Mouse (Mus musculus) ES-Bruce4 (cell line): ENCODE data around the gene Akap5. TPM values are rescaled to one million over a fixed set of nuclear protein-coding genes. Genes with fewer than 3 reads are reported as not detected.

Experiments
- H3K27ac ChIP-seq: 2 replicates; pipeline ENCODE4 v1.5.1; 2012; ENCODE audit warnings: low read length, inconsistent platforms; ENCODE audit not compliant: insufficient read depth
- H3K27me3 ChIP-seq: 2 replicates; pipeline ENCODE4 v1.6.1; 2012; ENCODE audit warnings: mild to moderate bottlenecking, low read length, inconsistent platforms; ENCODE audit not compliant: control insufficient read depth, poor library complexity, insufficient read depth, severe bottlenecking
- H3K36me3 ChIP-seq: 2 replicates; pipeline ENCODE4 v1.6.1; 2012; ENCODE audit warnings: inconsistent platforms, mild to moderate bottlenecking, low read length, moderate library complexity; ENCODE audit not compliant: control insufficient read depth, poor library complexity, insufficient read depth, severe bottlenecking
- H3K4me1 ChIP-seq: one replicate; pipeline ENCODE4 v1.8.1; 2011; ENCODE audit warnings: low read length; ENCODE audit not compliant: control insufficient read depth, insufficient read depth
- H3K4me3 ChIP-seq: 2 replicates; pipeline ENCODE4 v1.5.1; 2011; ENCODE audit warnings: low read depth, mild to moderate bottlenecking, low read length
- H3K9ac ChIP-seq: 2 replicates; pipeline ENCODE4 v1.6.1; 2012; ENCODE audit warnings: low read depth, mild to moderate bottlenecking, inconsistent platforms; ENCODE audit not compliant: poor library complexity, severe bottlenecking
- H3K9me3 ChIP-seq: replicated peaks from 2 replicates; pipeline ENCODE4 v1.6.1; 2012; ENCODE audit warnings: mild to moderate bottlenecking, low read length, inconsistent platforms; ENCODE audit not compliant: control insufficient read depth, poor library complexity, insufficient read depth, severe bottlenecking
- CTCF ChIP-seq: IDR thresholded peaks from one replicate; pipeline ENCODE4 v1.8.1; 2011; ENCODE audit warnings: low read depth, low read length
- EP300 ChIP-seq: IDR thresholded peaks from 2 replicates; pipeline ENCODE4 v1.6.1; 2011; ENCODE audit warnings: low read depth, low read length; ENCODE audit not compliant: insufficient read depth
- POLR2A ChIP-seq: IDR thresholded peaks from one replicate; pipeline ENCODE4 v1.8.1; 2011; ENCODE audit warnings: low read length; ENCODE audit not compliant: insufficient read depth
- polyA plus RNA-seq: library from polyadenylated mRNA; stranded (reverse); fragments of >200 nt; gene quantifications from 2 replicates; pipeline ENCODE4 v1.2.4, GENCODE M21; 2011; ENCODE audit warnings: low read depth; ENCODE audit not compliant: missing spikeins, insufficient read depth, insufficient read length

Gene Akap5
- polyA plus RNA-seq, 1 experiment, result 11.1 TPM

DNA sequence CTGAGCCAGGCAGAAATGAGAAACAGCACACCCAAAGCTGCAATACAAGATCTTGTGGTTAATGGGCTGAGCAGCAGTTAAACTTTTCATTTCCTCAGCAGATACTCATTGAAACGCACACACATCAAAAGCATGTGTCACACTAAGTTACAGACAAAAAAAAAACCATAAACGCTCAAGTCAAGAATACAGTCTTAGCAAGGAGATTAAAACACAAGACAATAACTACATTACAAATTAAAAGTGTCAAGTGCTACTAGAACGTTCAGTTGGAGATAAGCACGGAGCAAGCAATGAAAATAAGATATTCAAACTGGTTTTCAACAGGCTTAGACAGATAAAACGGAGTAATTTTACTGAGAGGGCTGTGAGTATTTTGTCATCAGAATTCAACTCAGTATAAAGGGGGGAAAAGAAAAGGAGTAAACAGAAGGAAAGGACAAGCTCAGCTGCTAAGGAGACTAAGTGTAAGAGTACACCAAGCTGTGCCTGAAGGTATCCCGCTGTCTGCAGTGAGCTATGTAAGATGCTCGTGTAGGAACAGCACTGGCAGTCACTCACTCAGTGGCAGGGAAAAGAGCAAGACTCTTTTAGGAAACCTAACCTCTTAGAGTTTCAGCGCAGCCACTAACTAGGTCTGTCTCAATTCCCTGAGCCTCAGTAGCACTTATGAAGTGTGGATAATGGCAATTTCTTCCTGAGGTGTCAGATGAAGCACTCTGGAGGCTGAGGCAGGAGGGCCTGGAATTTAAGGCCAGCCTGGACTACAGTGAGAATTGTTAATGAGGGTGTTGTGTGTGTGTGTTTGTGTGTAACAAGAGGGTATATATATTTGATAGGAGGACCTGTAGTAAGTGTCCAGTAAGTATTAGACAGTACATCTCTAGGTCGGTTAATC, 37.0 kb downstream of the Akap5 start:
- H3K27me3 ChIP-seq, result no peaks in the 10 kb centered on the region
- TF ChIP-seq POLR2A (no peak), CTCF (no peak), EP300 (no peak)
- no peak overlapping the region for H3K4me3 ChIP-seq
- no peaks in the 10 kb centered on the region for H3K4me1 ChIP-seq
- H3K36me3 ChIP-seq, result peaks cover 2% of the 10 kb centered on the region
- no peak overlapping the region for H3K9ac ChIP-seq
- H3K9me3 ChIP-seq, result no peaks in the 10 kb centered on the region
- no peak overlapping the region for H3K27ac ChIP-seq

DNA sequence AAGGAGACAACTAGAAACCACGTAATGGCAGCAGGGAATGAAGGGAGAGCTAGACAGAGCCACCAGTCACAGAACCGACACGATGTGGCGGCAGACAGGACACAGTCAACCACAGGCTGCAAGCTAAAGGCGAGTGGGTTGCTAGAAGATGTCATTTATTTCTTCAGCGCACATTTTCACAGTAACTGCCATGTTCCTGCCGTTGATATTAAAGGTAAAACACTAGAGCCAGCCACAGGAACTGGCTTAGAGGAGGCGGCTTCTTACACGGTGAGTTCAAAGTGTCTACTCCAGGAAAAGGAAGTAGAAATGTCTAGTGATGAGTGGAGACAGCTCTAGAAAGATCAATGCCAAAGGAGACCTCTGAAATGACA, 37.6 kb downstream of the Akap5 start:
- Histone ChIP-seq H3K36me3 (peaks cover 2% of the 10 kb centered on the region; the same call in 1 of the 2 replicates), H3K27me3 (no peaks in the 10 kb centered on the region), H3K4me1 (no peaks in the 10 kb centered on the region), H3K27ac (no peak overlapping the region), H3K9me3 (no peaks in the 10 kb centered on the region), H3K9ac (no peak overlapping the region), H3K4me3 (no peak overlapping the region)
- TF ChIP-seq CTCF, result no peak
- TF ChIP-seq POLR2A, result no peak
- TF ChIP-seq EP300, result no peak

DNA sequence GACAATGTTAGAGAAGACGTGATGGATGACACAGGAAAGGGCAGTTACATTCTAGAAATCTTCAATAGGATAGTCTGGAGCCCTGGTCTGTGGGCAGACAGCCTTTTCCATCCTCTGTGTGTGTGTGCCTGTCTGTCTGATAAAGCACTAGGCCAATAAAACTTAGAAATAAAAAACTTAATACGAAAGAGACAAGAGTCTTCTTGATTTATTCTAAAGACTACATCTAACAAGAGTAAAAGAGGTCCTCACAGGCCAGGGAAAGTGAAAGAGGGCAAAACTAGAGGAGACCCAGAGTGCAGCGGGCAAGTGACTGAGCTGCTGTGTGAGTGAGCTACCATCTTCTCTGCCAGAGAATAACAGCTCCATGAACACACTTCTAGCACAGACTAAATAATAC, 41.6 kb downstream of the Akap5 start:
- Histone ChIP-seq H3K27me3 (no peaks in the 10 kb centered on the region), H3K9me3 (no peaks in the 10 kb centered on the region), H3K27ac (no peak overlapping the region), H3K9ac (no peak overlapping the region), H3K4me3 (no peak overlapping the region), H3K36me3 (no peaks in the 10 kb centered on the region), H3K4me1 (no peaks in the 10 kb centered on the region)
- TF ChIP-seq EP300, result no peak
- TF ChIP-seq CTCF, result no peak
- TF ChIP-seq POLR2A, result no peak

DNA sequence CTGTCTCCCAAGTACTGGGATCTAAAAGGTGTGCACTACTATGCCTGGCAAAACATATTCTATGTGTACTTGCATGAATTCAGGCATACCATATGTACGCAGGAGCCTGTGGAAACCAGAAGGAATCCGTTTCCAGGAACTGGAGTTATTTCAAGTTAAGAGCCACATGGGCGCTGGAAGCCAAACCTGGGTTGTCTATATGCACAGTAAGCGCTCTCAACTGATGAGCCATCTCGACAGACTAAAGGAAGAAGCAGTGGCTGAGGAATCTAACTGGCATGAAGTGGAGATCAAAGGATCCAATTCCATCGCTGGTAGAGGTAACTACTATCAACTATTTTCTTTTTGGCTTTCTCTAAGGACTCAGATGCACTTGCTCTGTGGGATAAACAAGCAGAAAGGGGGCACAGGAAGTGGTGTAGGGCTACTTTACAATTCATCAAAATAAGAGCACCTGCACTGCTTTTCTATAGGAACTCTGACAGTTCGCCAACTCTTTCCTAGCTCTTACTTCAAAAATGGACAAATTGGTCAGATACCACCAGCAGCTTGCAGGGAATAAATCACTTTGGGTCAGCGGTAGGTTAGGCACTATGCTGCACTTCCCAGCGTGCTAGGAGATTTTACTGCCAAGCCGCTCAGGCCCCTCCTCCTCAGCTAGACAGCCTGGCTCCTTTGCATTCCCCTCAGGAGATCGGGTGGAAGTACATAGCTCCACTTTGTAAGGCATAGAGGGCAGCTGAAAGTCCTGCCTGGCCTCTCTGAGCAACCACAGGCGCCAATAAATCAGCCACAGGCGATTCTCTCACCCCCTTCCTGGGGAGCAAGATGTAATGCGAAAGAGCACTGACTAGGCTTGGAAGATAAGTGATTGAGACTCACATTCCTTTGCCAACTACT, 42.7 kb downstream of the Akap5 start:
- Histone ChIP-seq H3K27me3 (no peaks in the 10 kb centered on the region), H3K27ac (0 out of 2 replicates have a peak overlapping the region, but pooled peaks have one; percentile 42), H3K9me3 (no peaks in the 10 kb centered on the region), H3K4me1 (no peaks in the 10 kb centered on the region), H3K9ac (peak overlapping the region; percentile 92; the same call in 1 of the 2 replicates), H3K4me3 (peak overlapping the region; percentile 4; the same call in 1 of the 2 replicates), H3K36me3 (no peaks in the 10 kb centered on the region)
- no peak for TF ChIP-seq POLR2A

DNA sequence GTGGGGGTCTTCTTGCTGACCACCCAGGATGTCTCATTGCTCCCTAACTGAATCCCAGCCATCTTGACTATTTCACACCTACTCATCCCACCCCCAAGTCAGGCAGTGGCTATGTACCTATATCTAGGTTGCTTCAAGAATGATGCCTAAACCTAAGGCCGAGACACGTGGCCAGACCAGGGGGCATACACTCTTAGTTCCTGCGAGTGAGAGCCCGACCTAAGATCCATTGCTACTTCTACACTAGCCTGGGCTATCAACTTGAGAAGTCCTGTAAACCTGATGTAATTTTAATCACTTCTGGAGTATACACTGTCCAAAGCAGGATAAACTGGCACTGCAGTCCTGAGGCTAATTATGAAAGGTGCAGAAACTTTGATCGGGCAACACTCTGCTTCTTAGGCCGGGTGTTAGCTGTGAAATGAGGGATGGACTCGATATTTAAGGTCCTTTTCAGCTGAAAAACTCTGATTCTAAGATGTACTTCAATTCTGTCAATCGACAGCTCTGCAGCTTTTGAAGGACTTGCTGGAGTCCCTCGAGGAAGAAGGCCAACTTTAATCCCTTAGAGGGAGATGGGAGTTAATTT, 43.6 kb downstream of the Akap5 start:
- Histone ChIP-seq H3K9ac (peak overlapping the region; percentile 92), H3K27me3 (no peaks in the 10 kb centered on the region), H3K9me3 (no peaks in the 10 kb centered on the region), H3K27ac (no peak overlapping the region), H3K4me1 (no peaks in the 10 kb centered on the region), H3K36me3 (no peaks in the 10 kb centered on the region), H3K4me3 (peak overlapping the region; percentile 83)
- no peak for TF ChIP-seq EP300
- TF ChIP-seq POLR2A, result no peak
- no peak for TF ChIP-seq CTCF
